Mouse (Mus musculus) thymus, postnatal 14 days (tissue): ENCODE measurements at regions not wholly inside any gene's neighbourhood (a gene's known extent, or its start where the extent isn't known, plus 50 kb on each side); places are given as distances from the start of the nearest gene placed in this dataset.

ENCODE experiments used
- DNase-seq: peaks from one replicate; pipeline ENCODE4 v3.0.0; 2021

- no peak for DNase-seq
Observed at GRCm38 (mm10) chr2:128339061-128339642, 213.3 kb downstream of the Bcl2l11 start.

GRCm38 (mm10) chr2:128339643-128340487 lies 214.0 kb downstream of the Bcl2l11 start:
- DNase-seq: no peak

GRCm38 (mm10) chr2:128340631-128341240 lies 214.9 kb downstream of the Bcl2l11 start:
- DNase-seq: no peak

GRCm38 (mm10) chr2:128342212-128342611 lies 216.4 kb downstream of the Bcl2l11 start:
- DNase-seq: no peak

GRCm38 (mm10) chr2:128345557-128345956 lies 219.7 kb downstream of the Bcl2l11 start:
- DNase-seq: peak; percentile 49

GRCm38 (mm10) chr2:128348556-128348955 lies 222.7 kb downstream of the Bcl2l11 start:
- no peak for DNase-seq

DNA sequence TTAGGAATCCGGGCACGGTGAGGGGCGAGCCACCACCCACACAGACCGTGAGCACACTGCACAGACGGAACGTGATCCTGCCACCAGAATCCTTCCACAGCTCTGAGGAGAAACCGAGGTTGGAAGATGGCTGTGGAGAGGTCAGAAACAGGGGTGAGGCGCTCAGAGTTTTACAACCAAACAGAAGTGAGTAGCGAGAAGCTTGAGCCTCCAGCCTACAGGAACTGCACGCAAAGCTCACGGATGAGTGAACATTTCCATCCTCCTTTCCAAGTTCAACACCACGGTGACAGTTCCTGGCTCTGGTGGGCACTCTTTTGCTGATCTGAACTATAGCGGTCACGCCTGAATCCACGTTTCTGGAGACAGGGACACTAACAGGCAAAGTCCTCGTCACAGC lies 225.6 kb downstream of the Bcl2l11 start:
- DNase-seq: no peak

- DNase-seq: no peak
Observed at GRCm38 (mm10) chr2:128352533-128352932, 226.7 kb downstream of the Bcl2l11 start.

DNA sequence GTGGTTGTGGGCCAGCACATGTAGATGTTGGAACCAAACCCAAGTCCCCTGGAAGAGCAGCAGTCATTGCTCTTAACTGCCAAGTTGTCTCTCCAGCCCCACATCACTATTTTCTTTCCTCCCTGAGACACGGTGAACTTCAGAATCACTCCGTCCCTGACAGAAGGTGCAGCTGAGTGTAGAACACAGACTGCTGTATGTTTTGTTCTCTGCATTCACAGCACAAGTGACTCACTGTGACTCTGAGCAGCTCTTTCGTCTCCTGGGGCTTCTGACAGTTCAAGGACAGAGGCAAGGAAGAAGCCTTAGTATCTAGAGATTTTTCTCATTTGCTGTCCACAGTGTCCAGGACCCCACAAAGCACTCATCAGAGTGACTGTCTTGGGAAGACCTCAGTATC lies 227.6 kb downstream of the Bcl2l11 start:
- DNase-seq: no peak

- no peak for DNase-seq
Observed at GRCm38 (mm10) chr2:128356326-128356725, 230.5 kb downstream of the Bcl2l11 start.

- no peak for DNase-seq
Observed at GRCm38 (mm10) chr2:128359106-128359505, 231.9 kb upstream of the Spdye4c start.

GRCm38 (mm10) chr2:128360517-128360916 lies 230.5 kb upstream of the Spdye4c start:
- no peak for DNase-seq

GRCm38 (mm10) chr2:128361436-128361835 lies 229.6 kb upstream of the Spdye4c start:
- DNase-seq: no peak

GRCm38 (mm10) chr2:128364161-128364560 lies 226.8 kb upstream of the Spdye4c start:
- DNase-seq: peak; percentile 25

DNA sequence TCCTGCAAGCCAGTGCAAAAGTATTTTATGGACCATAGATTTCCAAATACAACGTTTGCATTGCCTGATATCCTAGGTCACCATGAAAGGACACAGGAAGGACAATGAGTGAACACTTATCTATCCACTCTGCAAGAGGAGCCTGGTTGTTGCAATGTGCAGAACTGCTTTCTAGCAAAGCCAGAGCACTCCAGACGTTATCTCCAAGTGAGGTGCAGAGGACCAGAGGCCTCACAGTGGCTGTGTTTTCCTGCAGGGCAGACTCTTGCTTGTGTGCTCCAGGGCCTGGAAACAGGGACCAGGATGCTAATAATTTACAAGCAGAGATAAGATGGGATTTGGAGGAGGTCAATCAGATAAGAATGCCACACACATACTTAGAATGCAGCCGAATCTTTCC lies 226.0 kb upstream of the Spdye4c start:
- no peak for DNase-seq

DNA sequence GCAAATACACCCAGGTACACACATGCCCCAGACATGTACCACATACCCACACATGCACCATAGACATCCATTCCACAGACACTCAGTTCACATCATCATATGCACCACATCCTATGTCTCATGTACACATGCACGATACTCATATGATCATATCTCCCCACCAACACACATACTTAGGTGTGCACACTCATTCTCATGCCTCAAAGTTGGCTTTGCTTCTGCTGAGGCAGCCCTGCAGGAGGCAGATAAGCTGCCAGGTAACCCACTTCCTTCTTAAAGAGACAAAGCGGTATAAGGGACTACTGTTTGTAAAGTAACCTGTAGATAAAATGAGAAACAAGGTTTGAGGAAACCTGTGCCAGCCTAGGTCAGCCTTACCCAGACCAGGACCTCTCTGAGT lies 225.2 kb upstream of the Spdye4c start:
- no peak for DNase-seq

GRCm38 (mm10) chr2:128367266-128368150 lies 223.5 kb upstream of the Spdye4c start:
- DNase-seq: no peak

- DNase-seq: no peak
Observed at GRCm38 (mm10) chr2:128368534-128369273, 222.3 kb upstream of the Spdye4c start.

- no peak for DNase-seq
Observed at GRCm38 (mm10) chr2:128370821-128371220, 220.2 kb upstream of the Spdye4c start.

GRCm38 (mm10) chr2:128372204-128372603 lies 218.8 kb upstream of the Spdye4c start:
- DNase-seq: no peak

DNA sequence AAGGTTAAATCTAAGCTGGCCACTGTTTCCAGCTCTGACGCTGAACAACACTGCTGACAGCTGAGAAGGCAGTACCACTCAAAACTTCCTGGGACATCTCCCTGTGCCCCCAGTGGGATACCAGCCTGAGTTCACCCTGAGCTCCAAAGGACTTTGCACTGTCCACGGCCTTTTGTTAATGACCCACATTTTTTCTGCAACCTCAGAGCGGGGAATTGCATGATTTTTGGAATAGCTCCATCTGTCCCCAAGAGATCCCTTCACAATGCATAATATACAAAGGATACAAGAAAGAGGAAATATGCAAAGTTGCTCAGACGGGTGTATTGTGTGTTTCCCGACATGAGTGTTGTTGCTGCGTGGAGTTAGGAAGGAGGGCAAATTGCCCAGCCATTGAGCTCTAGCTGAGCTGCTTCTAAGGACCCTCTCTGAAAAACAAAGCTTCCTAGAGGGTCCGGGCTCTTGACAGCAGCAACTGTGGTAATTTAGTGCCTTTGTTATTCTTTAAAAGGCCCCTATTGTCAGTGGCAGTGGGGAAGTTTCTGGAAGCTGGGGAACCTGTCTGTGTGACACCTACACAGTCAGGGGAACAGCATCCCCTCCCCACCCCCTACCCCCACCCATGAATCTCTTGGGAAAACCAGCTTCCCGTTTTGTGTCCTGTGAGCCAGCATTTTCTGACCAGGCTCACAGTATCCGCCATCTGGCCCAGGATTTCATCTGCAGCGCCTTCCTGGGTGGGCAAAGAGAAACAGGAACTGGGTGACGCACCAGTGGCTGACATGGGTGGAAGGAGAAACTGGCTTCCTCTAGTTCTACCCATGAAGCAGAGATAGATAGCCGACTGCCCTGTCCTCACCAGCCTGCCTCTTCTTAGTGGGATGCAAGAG lies 217.4 kb upstream of the Spdye4c start:
- DNase-seq: no peak
